Mouse (Mus musculus) heart, postnatal 0 days (tissue): ENCODE data around the gene Fgfr2. TPM values are rescaled to one million over a fixed set of nuclear protein-coding genes. Genes with fewer than 3 reads are reported as not detected.

ENCODE experiments used
- ATAC-seq: fragments of 200-750 bp; cut with Nextera tagmentation; 2 replicates; pipeline ENCODE4 v1.8.0; 2017; ENCODE audit warnings: low read depth, moderate number of reproducible peaks, moderate library complexity; ENCODE audit not compliant: insufficient read depth
- DNase-seq: peaks from one replicate; pipeline ENCODE4 v3.0.0-alpha.2; 2016; ENCODE audit warnings: low spot score
- H3K27ac ChIP-seq: fragments of 300-500 bp; sonication (generic); 2 replicates; pipeline ENCODE4 v1.5.1; 2014; ENCODE audit warnings: low read depth, mild to moderate bottlenecking
- H3K27me3 ChIP-seq: fragments of 300-500 bp; sonication (generic); 2 replicates; pipeline ENCODE4 v1.6.1; 2014; ENCODE audit warnings: low read length, mixed read lengths; ENCODE audit not compliant: control insufficient read depth, insufficient read depth
- H3K36me3 ChIP-seq: fragments of 300-500 bp; sonication (generic); replicated peaks from 2 replicates; pipeline ENCODE4 v1.6.1; 2014; ENCODE audit warnings: low read length, mixed read lengths; ENCODE audit not compliant: control insufficient read depth, insufficient read depth
- H3K4me1 ChIP-seq: fragments of 300-500 bp; sonication (generic); 2 replicates; pipeline ENCODE4 v1.6.1; 2014; ENCODE audit warnings: antibody characterized with exemption; ENCODE audit not compliant: control insufficient read depth, insufficient read depth
- H3K4me2 ChIP-seq: fragments of 300-500 bp; sonication (generic); 2 replicates; pipeline ENCODE4 v1.6.1; 2014; ENCODE audit warnings: low read depth, mild to moderate bottlenecking, low read length, moderate library complexity
- H3K4me3 ChIP-seq: fragments of 300-500 bp; sonication (generic); 2 replicates; pipeline ENCODE4 v1.5.1; 2014; ENCODE audit warnings: low read depth, low read length
- H3K9ac ChIP-seq: fragments of 300-500 bp; sonication (generic); replicated peaks from 2 replicates; pipeline ENCODE4 v1.6.1; 2014; ENCODE audit warnings: low read depth, low read length, mixed read lengths
- H3K9me3 ChIP-seq: fragments of 300-500 bp; sonication (generic); replicated peaks from 2 replicates; pipeline ENCODE4 v1.6.1; 2016; ENCODE audit warnings: low read length; ENCODE audit not compliant: control insufficient read depth
- CTCF ChIP-seq: IDR thresholded peaks from 2 replicates; pipeline ENCODE4 v1.5.1; 2016; ENCODE audit warnings: antibody characterized with exemption, control low read depth, low read depth
- EP300 ChIP-seq: IDR thresholded peaks from 2 replicates; pipeline ENCODE4 v1.6.1; 2016; ENCODE audit warnings: antibody characterized with exemption, low read depth
- whole genome bisulfite sequencing: fragments of 180-500 bp; shearing (Covaris S2); extraction: QIAGEN DNeasy Blood & Tissue Kit; methylation state at CpG from one replicate; pipeline ENCODE4 v1.1.7; 2014; 5-methylcytosine and 5-hydroxymethylcytosine counted together
- polyA plus RNA-seq: library from polyadenylated mRNA; unstranded; fragments of >200 nt; fragmentation: Nextera tagmentation; extraction: Ambion mirVana; gene quantifications from 2 replicates; pipeline ENCODE4 v1.2.1, GENCODE M21; 2015
- total RNA-seq: library from RNA; depleted of rRNA; stranded (reverse); fragments of >200 nt; gene quantifications from 2 replicates; pipeline ENCODE4 v1.2.3, GENCODE M21; 2014; ENCODE audit warnings: low replicate concordance

Gene Fgfr2
- total and polyA plus RNA-seq, 2 experiments from 2014 or later = 3.8 to 11.5 TPM

DNA sequence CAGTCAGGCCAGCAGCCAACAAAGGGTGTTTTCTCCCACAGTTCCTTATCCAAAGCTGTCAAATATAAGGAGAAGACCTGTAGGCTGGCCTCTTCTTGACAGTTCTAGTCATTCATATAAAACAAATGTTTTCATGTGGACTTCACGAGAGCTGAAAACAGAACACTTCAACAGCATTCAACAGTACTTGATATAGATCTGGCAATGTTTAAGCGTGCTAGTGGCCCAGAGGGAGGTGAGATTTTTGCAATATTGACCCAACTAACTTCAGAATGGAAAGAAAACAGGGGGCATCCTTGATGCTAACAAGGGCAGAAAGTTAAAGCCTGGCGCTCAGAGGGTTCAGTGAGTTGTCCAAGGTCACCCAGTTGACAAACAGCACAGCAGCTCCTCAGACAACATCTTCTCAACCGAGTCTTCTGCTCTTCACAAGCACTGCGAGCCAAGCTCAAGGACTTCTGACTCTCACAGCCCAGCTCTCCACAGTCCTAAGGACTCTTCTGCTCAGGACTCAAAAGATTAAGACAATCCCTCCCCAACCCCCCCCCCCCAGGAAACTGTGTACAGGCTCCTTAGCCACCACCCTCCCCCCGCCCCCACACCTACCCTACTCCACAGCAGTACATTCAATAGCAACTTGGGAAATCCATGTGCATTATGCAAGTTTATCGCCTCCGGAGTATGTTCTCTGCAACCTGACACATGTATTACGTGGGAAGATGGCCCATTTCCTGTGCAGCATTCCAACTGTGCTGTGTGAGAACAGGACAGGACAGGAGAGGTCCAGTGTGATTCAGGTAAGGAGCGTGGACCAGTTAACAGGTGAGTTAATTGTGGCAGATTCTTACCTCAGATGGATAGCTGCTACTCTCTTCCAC, 703.5 kb downstream of the Fgfr2 start:
- H3K9me3 ChIP-seq = no peaks in the 10 kb centered on the region
- no peak for ATAC-seq
- no peak for DNase-seq
- H3K27ac ChIP-seq = no peak overlapping the region
- no peaks in the 10 kb centered on the region for H3K4me1 ChIP-seq
- H3K9ac ChIP-seq = no peak overlapping the region
- TF ChIP-seq EP300 (no peak), CTCF (no peak)
- no peak overlapping the region for H3K4me3 ChIP-seq
- no peaks in the 10 kb centered on the region for H3K27me3 ChIP-seq
- H3K36me3 ChIP-seq = no peaks in the 10 kb centered on the region
- WGBS = 81% methylated on average over 10 of the region's 10 CpGs
- H3K4me2 ChIP-seq = no peak overlapping the region

- H3K27me3 ChIP-seq = no peaks in the 10 kb centered on the region
These were observed 706.3 kb downstream of the Fgfr2 start for GRCm38 (mm10) chr7:132416866-132417265.

DNA sequence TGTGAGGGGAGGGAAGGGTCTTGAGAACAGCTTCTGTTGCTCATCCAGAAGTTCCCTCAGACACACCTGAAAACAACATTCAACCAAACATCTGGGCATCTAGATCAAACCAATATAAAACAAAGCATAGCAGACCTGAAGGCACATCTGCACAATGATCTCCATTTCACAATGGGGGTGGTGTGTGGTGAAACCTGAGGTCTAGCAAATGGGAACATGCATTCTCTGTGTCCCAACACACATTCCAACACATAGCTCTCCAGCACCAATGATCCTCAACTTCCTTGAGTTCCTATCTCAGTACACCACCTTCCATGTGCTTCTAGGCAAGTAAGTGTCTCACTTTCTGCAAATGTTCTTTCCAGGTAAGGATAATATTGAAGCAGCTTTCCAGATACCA, 707.3 kb downstream of the Fgfr2 start:
- DNase-seq (no peak), ATAC-seq (no peak)
- Histone ChIP-seq H3K27me3 (no peaks in the 10 kb centered on the region), H3K9me3 (no peaks in the 10 kb centered on the region), H3K9ac (no peak overlapping the region), H3K4me3 (no peak overlapping the region), H3K4me1 (0 out of 2 replicates have a peak, but pooled peaks cover 3% of the 10 kb centered on the region), H3K27ac (no peak overlapping the region), H3K4me2 (no peak overlapping the region), H3K36me3 (no peaks in the 10 kb centered on the region)
- no peak for TF ChIP-seq CTCF
- no peak for TF ChIP-seq EP300

More at GRCm38 (mm10) chr7:132416866-132417265, 706.3 kb downstream of the Fgfr2 start:
- Histone ChIP-seq H3K4me2 (no peak overlapping the region), H3K27ac (no peak overlapping the region), H3K4me3 (no peak overlapping the region), H3K36me3 (no peaks in the 10 kb centered on the region), H3K4me1 (0 out of 2 replicates have a peak, but pooled peaks cover 3% of the 10 kb centered on the region), H3K9me3 (no peaks in the 10 kb centered on the region), H3K9ac (no peak overlapping the region)
- DNase-seq = no peak
- WGBS = 81% methylated on average over 9 of the region's 9 CpGs
- no peak for TF ChIP-seq EP300
- no peak for TF ChIP-seq CTCF
- ATAC-seq = no peak

DNA sequence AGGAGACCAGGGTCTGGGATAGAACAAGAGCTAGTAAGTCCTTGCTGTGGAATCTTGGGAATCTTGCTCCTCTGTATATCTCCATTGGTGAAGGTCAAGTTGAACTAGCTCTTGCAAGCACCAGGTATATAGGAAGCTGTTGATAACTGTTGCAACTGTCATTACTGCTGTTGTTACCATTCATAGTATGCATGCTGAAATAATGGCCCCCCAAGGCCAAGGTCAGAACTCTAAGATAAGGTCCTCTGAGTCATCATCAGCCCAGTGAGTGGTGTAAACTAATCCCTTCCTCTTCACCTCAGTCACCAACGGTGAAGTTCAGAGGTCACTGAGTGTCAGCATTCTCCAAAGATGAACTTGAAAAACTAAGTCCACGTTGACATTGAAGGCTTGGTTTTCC, 710.6 kb downstream of the Fgfr2 start:
- no peak overlapping the region for H3K9ac ChIP-seq
- no peak overlapping the region for H3K27ac ChIP-seq
- no peaks in the 10 kb centered on the region for H3K36me3 ChIP-seq
- H3K4me1 ChIP-seq = 0 out of 2 replicates have a peak, but pooled peaks cover 3% of the 10 kb centered on the region
- TF ChIP-seq CTCF (no peak), EP300 (no peak)
- H3K27me3 ChIP-seq = no peaks in the 10 kb centered on the region
- no peak for DNase-seq
- H3K4me3 ChIP-seq = no peak overlapping the region
- H3K9me3 ChIP-seq = no peaks in the 10 kb centered on the region
- H3K4me2 ChIP-seq = no peak overlapping the region
- no peak for ATAC-seq
- WGBS = 39% methylated on average over 2 of the region's 2 CpGs

DNA sequence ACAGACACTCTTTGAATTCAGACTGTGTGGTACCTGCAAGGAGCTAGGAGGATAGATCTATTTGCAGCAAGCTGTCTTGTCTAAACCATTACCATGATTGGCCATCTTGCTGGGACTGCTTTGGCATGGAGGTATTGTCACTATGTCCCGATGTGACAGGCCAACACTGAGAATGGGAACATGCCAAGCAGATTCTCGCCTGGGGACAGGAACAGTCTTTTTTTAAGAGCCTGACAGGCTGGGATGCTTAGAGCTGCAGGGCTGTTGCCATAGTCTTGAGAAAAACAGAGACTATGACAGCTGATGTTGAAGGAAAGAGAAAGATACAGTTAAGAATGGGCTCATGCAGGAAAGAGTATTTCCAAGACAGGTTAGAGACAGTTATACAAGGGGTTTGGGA, 711.4 kb downstream of the Fgfr2 start:
- Histone ChIP-seq H3K9ac (no peak overlapping the region), H3K9me3 (no peaks in the 10 kb centered on the region), H3K27ac (no peak overlapping the region), H3K4me2 (no peak overlapping the region), H3K4me1 (0 out of 2 replicates have a peak, but pooled peaks cover 3% of the 10 kb centered on the region), H3K4me3 (no peak overlapping the region), H3K36me3 (no peaks in the 10 kb centered on the region), H3K27me3 (no peaks in the 10 kb centered on the region)
- TF ChIP-seq CTCF = no peak
- no peak for TF ChIP-seq EP300
- DNase-seq (no peak), ATAC-seq (no peak)
- WGBS = 76% methylated on average over 2 of the region's 2 CpGs

- DNase-seq (no peak), ATAC-seq (no peak)
- Histone ChIP-seq H3K4me2 (no peak overlapping the region), H3K9me3 (no peaks in the 10 kb centered on the region), H3K9ac (no peak overlapping the region), H3K27me3 (no peaks in the 10 kb centered on the region), H3K27ac (no peak overlapping the region), H3K4me3 (no peak overlapping the region), H3K4me1 (0 out of 2 replicates have a peak, but pooled peaks cover 3% of the 10 kb centered on the region), H3K36me3 (no peaks in the 10 kb centered on the region)
- WGBS = 84% methylated on average over 4 of the region's 4 CpGs
- TF ChIP-seq CTCF (no peak), EP300 (no peak)
These were observed 712.2 kb downstream of the Fgfr2 start for GRCm38 (mm10) chr7:132410958-132411357.
